Mouse (Mus musculus) thymus, postnatal 0 days (tissue): ENCODE results near the gene AC134908.4. TPM values are rescaled to one million over a fixed set of nuclear protein-coding genes. Genes with fewer than 3 reads are reported as not detected.
"Not testable (repeated sequence)": the region's sequence is repeated elsewhere in the genome, so short reads cannot be mapped to it uniquely, and the experiment has no call there.

Experiments used
- DNase-seq: peaks from one replicate; pipeline ENCODE4 v3.0.0-alpha.2; 2015; ENCODE audit warnings: low spot score
- polyA plus RNA-seq: library from polyadenylated mRNA; unstranded; fragments of >200 nt; fragmentation: Nextera tagmentation; extraction: Ambion mirVana; gene quantifications from 2 replicates; pipeline ENCODE4 v1.2.1, GENCODE M21; 2015

Gene AC134908.4
- polyA plus RNA-seq, 1 experiment from 2014 or later = not detected

DNA sequence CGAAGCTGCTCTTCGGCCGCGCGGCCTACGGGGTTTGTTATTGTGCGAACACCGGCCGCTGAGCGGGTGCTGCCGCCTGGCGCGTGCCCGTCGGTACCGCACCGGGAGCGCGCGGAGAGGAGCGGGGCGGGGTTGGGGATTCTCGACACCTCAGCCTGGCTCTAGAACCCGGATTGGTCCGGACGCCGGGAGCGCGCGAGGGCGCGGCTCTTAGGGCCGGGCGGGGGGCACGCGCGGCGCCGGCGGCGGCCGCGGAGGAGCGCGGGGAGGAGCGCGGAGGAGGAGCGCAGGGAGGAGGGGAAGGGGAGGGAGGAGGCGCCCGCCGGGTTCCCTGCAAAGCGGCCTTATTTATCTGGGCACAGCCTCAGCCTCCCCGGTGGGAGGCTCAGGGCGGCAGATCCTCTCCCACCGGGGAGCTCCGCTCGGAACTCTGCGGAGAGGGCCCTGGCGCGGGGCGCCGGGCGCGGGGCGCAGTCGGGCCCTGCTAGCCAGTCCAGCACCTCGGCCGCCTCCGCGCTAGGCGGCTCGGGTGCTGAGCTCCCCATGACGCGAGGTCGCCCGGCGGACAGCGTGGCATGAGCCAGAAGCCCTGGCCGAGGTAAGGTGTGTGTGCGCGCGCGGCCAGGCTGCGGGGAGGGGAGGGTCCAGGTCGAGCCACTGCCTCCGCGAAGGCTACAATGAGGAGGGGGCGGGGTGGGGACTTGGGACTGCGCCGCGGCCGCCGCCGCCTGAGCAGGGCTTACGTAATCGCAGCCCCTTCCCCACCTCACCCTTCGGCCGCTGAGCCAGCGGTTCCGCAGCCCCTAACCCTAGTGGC lies 13.5 kb upstream of the AC134908.4 start, which contains the start of gene Fbxl16:
Gene Fbxl16, plus strand, starts transcription at position 297 of the 817 bp plus-strand sequence.
- no peak for DNase-seq

DNA sequence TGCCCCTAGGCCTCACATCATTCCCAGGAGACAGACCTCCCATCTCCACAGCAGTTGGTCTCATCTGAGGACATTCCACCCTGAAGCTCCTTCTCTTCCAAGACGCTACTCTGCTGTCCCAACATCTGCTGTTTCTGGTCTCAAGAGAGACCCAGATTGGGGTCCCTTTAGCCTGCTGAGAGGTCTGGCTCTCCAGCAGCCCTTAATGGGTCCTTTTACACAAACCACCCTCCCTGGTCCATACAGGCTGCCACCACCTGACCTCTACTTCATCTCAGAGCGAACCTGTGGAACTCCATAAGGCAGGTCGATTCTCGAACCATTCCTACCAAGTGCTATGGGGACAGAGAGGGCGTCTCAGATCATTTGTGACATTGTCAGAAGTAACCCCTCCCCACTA lies 12.6 kb upstream of the AC134908.4 start:
- no peak for DNase-seq

DNA sequence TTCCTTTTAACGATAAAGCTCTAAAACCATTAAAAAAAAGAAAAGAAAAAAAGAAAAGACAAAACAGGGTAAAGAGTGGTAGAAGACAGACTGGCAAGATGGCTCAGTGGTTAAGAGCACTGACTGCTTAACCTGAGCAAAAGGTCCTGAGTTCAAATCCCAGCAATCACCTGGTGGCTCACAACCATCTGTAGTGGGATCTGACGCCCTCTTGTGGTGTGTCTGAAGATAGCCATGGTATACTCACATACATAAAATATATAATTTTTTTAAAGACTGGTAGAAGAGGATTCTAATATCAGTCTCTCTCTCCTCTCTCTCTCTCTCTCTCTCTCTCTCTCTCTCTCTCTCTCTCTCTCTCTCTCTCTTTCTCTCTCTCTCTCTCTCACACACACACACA lies 12.0 kb upstream of the AC134908.4 start:
- DNase-seq = not testable (repeated sequence)

DNA sequence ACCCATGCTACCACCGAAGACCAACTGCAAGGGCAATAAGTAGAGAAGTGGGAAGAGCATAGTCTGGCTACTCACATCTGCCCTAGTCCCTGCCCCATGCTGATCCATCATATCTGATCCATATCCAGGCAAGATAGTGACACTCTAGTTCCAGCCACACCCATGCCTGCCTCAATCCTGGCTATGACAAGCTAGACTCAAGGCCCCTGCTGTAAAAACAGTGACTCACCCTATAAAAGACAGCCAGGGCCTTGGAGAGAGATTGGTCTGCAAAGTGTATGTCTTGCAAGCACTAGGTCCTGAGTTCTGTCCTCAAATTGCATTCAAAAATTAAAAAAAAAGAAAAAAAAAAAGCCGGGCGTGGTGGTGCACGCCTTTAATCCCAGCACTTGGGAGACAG lies 11.0 kb upstream of the AC134908.4 start:
- no peak for DNase-seq

DNA sequence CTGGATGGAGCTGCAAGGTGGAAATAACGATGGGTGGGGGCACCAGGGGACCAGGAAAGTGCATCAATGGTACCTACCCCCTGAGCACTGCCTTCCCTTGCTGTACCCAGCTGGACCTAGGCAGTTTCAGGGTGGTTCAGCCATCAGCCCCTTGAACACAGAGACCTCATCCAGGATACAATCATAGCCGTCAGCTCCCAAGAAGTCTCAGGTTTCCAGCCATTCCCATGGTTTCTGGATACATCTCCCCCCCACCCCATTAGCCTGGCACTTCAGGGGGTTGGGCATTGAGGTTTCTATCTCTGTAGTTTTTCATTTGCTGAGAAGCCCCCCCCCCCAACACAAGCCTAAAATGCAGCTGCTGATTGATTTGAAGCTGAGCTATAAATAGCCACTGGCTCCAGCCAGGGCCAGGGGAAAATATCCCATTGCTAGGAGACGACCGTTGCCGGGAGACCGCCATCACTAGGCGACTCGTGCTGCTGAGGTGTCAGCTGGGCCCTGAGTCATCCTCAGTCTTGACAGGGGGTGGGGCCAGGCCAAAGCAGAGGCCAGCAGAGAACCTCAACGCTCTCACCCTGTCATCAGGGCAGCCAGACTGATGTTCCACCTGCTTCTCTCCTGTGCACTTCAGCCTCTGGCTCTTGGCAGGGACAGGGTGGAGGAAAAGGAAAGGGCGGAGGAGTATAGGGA lies 7.5 kb upstream of the AC134908.4 start:
- no peak for DNase-seq

DNA sequence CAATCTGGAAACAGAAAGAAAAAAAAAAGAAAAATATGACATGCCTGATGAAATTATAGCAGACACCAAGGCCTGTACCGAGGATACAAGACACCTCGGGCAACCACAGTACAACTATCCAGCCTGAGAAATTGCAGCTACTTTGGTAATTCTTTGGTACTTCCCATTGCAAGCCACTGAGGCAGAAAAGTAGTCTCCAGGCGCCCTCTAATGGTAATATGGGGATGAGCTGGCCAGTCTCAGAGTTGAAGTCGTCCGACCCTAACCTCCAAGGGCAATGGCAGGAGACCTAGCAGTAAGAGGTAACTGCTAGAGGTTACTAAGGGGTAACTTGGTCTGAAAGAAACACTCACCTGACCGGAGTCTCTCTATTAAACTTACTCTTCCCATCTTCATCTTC lies 5.6 kb upstream of the AC134908.4 start:
- DNase-seq = peak; percentile 82

DNA sequence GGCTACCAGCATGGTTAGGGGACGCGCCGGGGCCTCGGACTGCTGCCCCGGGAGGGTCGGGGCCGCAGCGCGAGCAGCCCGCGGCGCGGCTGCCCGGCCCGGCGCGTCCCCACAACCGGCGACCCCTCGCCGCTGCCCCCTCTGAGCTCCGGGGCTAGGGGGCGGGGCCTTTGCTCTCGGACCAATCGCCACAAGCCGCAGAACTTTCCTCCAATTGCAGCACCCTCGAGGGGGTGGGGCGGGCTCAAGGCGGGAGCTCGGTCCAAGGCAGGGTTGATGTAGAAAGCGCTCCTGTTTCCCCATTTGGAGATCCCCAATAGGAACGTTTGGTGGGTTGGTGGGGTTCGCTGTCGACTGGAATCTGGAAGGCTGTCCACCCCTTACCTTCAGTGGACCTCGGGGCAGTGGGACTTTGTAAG lies 1.5 kb upstream of the AC134908.4 start, which contains the start of gene Metrn:
Gene Metrn, minus strand, starts transcription at position 186 of the 419 bp plus-strand sequence.
- DNase-seq = peak; percentile 89

DNA sequence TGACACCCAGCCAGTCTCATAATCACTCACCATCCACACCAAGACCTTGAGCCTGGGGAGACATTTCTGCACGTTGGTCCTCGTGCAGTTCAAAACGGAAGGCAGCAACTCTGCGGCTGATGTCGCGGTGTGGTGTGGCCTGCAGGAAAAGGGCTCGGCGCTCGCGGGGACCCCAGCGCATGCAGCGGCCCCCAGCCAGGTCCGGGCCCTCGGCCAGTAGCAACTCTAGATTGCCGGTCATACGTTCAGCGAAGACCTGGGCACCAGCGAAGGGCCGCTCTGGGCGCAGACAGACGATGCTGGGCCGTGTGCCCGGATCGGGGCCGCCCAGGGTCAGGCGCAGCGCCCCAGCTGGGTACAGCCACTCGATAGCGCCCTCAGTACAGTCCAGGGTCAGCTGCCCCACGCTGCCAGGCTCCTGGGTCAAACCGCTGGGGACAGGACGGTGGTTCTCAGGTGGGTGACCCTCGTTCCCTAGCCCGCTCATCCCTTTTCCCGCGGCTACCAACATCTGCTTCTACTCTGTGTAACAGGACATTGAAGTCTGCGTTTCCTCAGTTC lies 832 bp upstream of the AC134908.4 start:
- no peak for DNase-seq

DNA sequence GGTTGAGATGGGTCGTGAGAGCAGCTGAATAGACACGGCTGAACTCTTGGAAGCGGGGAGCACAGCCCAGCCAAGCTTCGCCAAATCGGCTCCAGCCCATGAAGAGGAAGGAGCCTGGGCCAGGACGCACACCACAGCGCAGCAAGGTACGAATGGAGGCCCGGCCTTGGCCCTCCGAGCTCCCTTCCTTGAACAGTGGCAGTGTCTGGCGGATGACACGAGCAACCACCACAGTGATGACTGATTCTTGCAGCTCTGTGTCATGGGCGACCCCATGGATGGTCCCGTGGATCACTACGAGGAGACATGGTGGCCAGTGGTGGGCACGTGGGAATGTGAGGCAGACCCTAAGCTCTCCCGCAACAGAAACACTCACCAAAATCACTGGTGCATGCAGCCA lies 461 bp downstream of the AC134908.4 start:
- no peak for DNase-seq

DNA sequence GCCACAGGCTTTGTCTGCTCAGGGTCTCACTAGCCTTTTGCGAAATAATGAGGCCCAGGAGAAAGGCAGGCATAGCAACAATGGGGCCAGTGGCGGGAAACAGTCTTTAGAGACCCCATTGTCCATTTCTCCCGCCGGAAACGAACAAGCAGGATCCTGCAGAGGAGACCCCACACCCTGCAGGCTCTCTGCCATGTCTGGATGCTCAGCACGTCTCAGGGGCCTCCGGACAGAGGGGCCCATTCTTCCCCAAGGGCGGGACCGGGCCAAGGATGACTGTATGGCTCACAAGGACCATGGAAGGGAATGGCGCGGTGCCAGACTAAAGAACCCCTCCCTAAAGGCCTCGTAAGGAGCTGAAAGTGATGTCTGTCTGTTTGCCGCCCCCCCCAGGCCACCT lies 1.3 kb downstream of the AC134908.4 start:
- no peak for DNase-seq

DNA sequence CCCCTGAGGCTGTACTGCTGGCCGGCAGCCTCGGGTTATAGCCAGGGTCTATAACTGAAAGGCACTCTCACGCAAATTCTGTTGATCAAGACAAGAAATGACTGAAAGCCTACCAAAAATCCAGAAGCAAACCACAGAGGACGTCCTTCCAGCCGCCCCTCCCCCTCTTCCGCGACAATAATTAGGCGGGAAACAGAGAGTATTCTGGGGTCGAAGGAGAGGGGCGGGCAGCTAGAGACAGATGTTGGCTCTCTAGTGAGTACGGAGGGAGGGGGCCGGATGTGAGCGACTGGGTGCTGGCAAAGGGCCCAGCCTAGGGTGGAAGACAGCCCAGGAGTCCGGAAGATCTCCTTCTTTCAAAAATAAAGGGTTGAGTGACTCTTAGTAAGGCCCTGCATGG lies 2.8 kb downstream of the AC134908.4 start, which contains the start of gene Fam173a:
Gene Fam173a, minus strand, starts transcription at position 287 of the 400 bp plus-strand sequence.
- DNase-seq = peak; percentile 87

DNA sequence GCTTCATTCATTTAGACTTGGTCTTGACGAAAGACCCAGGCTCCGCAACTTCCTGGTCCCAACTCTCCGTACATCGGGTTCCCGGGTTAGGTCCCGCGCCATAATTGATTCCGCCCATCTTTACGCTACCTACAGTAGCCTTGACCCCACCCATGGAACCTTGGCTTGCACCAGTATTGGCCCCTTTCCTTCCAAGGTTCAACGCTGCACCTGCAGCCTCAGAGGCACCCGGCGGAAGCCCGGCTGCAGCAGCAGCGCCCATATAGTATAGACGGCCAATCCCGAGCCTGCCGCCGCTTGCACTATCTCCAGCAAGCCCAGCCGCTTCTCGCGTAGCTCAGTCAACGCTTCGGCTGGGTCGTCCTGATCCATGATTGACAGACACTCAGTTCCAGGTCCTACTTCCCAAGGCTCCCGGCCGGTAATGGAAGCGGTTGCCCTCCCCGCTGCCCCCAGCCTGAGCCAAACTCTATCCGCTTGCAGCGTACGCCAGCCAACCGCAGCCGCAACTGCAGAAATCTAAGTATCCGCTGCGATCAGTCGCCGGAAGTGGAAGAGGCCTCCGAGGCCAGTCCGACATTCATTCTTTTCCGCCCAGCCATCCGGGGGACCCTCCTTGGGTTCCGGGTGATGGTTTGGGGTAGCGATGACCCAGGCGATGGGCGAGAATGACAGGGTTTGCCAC lies 3.5 kb downstream of the AC134908.4 start:
- DNase-seq = peak; percentile 87

DNA sequence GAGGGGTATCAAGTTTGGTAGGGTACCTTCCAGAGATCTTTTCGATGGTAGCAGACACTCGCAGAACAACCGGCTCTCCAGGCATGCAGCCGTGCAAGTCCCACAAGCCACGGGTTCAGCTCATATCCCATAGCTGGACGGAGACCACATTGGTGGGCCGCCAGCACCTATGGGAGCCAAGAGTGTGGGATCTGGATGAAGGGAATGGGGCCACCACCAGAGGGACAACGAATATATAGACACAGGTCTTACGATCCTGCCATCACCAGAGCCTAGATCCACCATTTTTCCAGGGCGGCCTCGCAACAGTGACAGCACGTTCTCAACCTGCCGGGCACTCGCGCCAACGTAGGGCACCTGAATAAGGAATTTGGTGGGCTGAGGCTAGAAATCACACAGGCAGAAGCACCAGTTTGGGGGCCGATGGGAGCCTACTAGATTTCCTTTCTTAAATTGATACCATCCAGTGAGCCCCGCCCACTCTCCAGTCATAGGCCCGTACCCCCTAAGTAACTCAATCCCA lies 4.1 kb downstream of the AC134908.4 start:
- no peak for DNase-seq

DNA sequence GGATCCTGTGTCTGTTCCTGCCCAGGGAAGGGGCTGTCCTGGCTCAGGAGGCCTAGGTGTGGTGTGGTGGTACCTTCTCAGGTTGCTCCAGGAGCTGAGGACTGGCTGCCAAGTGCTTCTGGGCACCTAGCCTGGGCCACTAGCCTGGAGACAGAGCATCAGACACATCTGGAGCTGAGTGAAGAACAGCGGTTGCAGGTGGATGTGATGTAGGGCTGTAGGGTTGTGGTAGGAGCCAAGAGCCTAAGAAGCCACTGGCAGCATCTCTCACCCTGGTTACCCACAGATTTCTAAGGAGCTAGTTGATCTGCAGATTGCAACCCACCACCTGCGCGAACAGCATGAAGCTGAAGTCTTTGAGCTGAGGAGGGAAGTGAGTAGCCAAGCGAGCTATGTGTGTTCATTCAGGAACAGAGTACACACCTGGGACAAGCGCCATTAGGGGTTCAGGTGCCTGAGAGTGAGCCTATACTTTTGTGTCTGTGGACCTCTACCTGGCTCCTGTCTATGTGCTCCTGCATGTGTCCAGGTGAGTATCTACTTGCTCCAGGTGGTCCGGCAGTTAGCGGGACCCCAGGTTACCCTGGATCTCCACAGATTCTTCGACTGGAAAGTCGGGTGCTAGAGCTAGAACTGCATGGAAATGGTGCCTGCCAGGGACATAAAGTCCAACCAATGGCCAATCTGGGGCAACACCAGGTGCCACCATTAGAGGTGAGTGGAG lies 8.5 kb downstream of the AC134908.4 start:
- DNase-seq = no peak

DNA sequence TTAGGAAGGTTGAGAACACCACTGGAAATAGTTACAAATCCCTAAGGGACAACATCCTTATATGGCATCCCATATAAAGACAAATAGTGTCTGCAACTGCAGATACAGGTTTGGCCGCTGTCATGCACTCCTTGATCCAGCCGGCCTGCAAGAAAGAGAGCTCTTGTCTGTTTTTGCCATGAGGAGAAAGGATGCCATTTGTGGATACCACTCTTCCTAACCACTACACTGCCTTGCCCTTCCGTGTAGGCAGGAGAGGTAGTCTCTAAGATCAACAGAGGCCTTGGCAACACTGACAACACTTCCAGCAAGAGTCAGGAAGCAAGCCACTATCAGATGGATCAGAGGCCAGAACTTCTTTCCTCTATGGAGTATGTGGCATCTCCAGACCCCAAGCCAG lies 9.2 kb downstream of the AC134908.4 start, which contains the start of gene Ccdc78:
Gene Ccdc78, plus strand, starts transcription at position 301 of the 400 bp plus-strand sequence.
- DNase-seq = no peak

DNA sequence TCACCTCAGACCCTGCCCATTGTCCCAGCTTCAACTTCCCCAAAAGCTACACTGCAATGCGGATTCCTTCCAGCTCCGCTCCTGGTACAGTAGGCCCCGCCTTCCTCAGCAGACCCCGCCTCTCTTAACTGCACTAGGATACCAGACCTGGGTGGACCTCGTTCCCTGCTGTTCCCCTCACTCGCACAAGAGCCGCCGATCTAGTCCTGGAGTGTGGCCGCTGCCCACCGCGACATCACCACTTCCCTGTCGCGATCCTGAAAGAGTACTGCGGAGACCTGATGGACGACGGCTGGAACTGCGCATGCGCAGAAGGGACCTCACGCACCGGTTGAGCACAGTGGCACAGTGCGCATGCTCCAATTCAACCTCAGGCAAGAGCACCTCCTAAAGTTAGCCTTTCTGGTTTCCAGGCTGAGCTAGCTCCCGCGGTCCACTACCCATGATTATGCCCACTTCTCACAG lies 10.1 kb downstream of the AC134908.4 start, which contains the start of gene Haghl:
Gene Haghl, minus strand, starts transcription at position 393 of the 465 bp plus-strand sequence.
- DNase-seq = peak; percentile 97

DNA sequence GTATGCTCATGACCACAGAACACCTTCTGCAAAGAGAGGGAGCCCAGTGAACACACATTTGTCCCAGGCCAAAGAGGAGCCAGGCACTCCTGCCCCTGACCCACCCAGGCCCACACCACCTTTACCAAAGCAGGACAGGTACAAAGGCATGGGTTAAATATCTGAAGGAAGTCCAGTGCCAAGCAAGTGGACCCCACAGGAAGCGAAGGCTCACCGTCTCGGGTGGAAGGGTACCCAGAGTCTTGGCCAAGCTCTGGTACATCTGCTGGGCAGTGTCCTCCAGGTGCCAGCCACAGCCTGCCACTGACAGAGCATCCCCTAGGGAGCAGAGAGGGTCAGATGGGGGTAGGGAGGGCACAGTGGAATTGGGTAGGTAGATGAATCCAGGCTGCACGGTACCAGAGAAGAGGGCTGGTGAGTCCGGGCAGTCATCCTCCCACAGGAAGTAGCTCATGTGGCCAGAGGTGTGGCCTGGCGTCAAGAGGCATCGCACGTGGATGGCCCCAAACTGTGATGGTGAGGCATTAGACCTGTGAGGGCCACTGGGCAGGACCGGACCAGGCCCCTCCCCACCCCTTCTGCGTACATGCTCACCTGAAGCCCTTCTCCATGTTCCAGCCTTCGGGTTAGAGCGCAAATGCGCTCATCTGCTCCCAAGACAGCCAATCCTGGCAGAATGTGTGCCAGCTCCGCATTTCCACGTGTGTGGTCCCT lies 11.4 kb downstream of the AC134908.4 start:
- DNase-seq = no peak

DNA sequence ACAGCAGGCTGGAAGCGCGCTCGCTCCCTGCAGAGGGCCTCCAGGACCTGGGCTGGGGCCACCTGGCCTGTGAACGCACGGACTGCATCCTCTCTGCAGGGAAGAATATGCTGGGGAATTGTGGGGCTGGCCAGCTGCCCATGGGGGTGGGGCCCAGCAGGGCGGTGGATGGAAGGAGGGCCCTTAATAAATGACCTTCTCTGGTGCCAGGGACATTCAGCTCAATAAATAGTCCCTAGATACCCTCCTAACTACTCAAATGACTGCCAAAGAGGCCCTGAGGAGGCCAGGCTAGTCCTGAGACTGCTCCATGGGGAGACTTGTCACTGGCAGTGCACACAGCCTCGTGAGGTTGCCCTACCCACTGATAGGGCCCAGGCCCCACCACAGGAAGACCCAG lies 12.4 kb downstream of the AC134908.4 start:
- DNase-seq = no peak

DNA sequence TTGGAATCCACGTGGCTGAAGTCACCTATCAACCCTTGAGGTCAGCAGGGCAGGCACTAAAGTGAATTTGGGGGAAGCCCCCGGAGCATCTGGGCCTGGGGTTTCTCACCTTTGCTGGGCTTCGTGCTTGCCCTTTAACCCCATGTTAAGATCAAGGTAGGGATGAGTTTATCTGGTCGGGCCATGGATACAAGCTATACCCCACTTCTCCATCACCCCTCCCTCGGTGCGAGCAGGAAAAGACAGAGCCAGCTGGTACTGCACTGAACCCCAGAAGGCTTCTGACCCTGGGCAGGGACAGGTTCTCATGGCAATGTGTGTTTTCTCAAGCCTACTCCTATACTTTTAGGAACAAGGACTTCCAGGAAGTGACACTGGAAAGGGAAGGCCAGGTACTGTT lies 14.1 kb downstream of the AC134908.4 start:
- DNase-seq = no peak

DNA sequence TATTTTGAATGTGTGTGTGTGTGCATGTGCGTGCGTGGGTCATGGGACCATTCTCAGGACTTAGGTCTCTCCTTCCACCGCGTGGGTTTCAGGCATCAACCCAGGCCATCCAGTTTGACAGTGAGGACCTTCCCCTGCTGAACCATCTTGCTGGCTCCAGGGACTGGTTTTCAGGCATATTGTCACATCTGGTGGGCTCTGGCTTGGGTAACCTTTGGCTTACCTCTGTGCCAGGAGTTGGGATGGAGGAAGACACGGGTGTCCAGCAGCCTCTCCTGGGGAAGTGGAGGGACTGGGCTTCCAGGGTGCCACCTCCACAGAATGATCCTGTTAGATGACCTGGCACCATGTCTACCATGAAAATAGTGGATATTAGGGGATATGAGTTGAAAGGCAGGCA lies 17.5 kb downstream of the AC134908.4 start:
- no peak for DNase-seq
